Mouse (Mus musculus) neural tube, embryonic 14.5 days (tissue): ENCODE results near the gene Arhgap15. TPM values are rescaled to one million over a fixed set of nuclear protein-coding genes. Genes with fewer than 3 reads are reported as not detected.

Source experiments
- ATAC-seq: fragments of 200-750 bp; cut with Nextera tagmentation; 2 replicates; pipeline ENCODE4 v1.8.0; 2017; ENCODE audit warnings: low read depth, mild to moderate bottlenecking, moderate TSS enrichment, moderate library complexity
- H3K27ac ChIP-seq: fragments of 300-500 bp; sonication (generic); 2 replicates; pipeline ENCODE4 v1.5.1; 2014; ENCODE audit warnings: low read depth, mild to moderate bottlenecking, control low read depth, low read length, moderate library complexity, mixed read lengths
- H3K27me3 ChIP-seq: fragments of 300-500 bp; sonication (generic); 2 replicates; pipeline ENCODE4 v1.6.1; 2014; ENCODE audit warnings: low read length; ENCODE audit not compliant: control insufficient read depth, insufficient read depth
- H3K36me3 ChIP-seq: fragments of 300-500 bp; sonication (generic); 2 replicates; pipeline ENCODE4 v1.6.1; 2014; ENCODE audit warnings: low read length, mixed read lengths; ENCODE audit not compliant: control insufficient read depth, insufficient read depth
- H3K4me1 ChIP-seq: fragments of 300-500 bp; sonication (generic); 2 replicates; pipeline ENCODE4 v1.6.1; 2014; ENCODE audit warnings: low read length; ENCODE audit not compliant: control insufficient read depth, insufficient read depth
- H3K4me2 ChIP-seq: fragments of 300-500 bp; sonication (generic); 2 replicates; pipeline ENCODE4 v1.6.1; 2014; ENCODE audit warnings: mild to moderate bottlenecking, low read depth, low read length, control low read depth
- H3K4me3 ChIP-seq: fragments of 300-500 bp; sonication (generic); 2 replicates; pipeline ENCODE4 v1.5.1; 2014; ENCODE audit warnings: low read depth, low read length, control low read depth, mixed read lengths
- H3K9ac ChIP-seq: fragments of 300-500 bp; sonication (generic); replicated peaks from 2 replicates; pipeline ENCODE4 v1.6.1; 2014; ENCODE audit warnings: low read depth, mild to moderate bottlenecking, control low read depth, low read length, mixed read lengths
- H3K9me3 ChIP-seq: fragments of 300-500 bp; sonication (generic); 2 replicates; pipeline ENCODE4 v1.6.1; 2016; ENCODE audit warnings: low read length; ENCODE audit not compliant: control insufficient read depth
- WGBS: fragments of 180-500 bp; shearing (Covaris S2); extraction: QIAGEN DNeasy Blood & Tissue Kit; methylation state at CpG from one replicate; pipeline ENCODE4 v1.1.7; 2014; 5-methylcytosine and 5-hydroxymethylcytosine counted together
- polyA plus RNA-seq: library from polyadenylated mRNA; unstranded; fragments of >200 nt; fragmentation: Nextera tagmentation; extraction: Ambion mirVana; gene quantifications from 2 replicates; pipeline ENCODE4 v1.2.1, GENCODE M21; 2014

Arhgap15 gene
- polyA plus RNA-seq, 1 experiment from 2014 or later = 3.8 TPM

DNA sequence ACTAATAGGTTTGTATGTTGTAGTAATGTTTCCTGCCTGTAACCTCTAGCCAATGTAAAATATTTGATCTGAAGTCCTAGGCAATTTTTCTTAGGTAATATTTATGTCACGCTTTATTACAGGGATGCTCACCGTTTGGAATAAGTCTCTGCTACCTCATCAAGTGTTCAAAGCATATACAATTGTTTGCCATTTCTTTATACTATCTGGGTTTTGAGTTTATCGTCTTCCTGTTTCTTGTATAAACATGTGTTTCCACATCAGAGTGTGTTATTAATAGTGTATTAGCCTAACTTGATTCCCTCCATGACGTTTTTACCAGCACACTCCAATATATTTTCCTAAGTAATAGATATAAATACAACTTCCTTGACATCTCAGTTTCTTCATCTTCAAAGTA lies 391.8 kb downstream of the Arhgap15 start:
- Histone ChIP-seq H3K9me3 (no peaks in the 10 kb centered on the region), H3K36me3 (no peaks in the 10 kb centered on the region), H3K9ac (no peak overlapping the region), H3K4me2 (no peak overlapping the region), H3K4me3 (no peak overlapping the region), H3K27ac (no peak overlapping the region), H3K27me3 (no peaks in the 10 kb centered on the region), H3K4me1 (no peaks in the 10 kb centered on the region)
- WGBS = 87% methylated on average over 4 of the region's 4 CpGs
- no peak for ATAC-seq

GRCm38 (mm10) chr2:44142152-44142551 lies 393.5 kb downstream of the Arhgap15 start:
- Histone ChIP-seq H3K36me3 (no peaks in the 10 kb centered on the region), H3K27me3 (no peaks in the 10 kb centered on the region), H3K4me1 (no peaks in the 10 kb centered on the region), H3K4me2 (no peak overlapping the region), H3K4me3 (no peak overlapping the region), H3K9me3 (no peaks in the 10 kb centered on the region), H3K9ac (no peak overlapping the region), H3K27ac (no peak overlapping the region)
- WGBS = 89% methylated on average over 9 of the region's 9 CpGs
- no peak for ATAC-seq

- no peak overlapping the region for H3K9ac ChIP-seq
- H3K27me3 ChIP-seq = no peaks in the 10 kb centered on the region
- no peaks in the 10 kb centered on the region for H3K9me3 ChIP-seq
- H3K36me3 ChIP-seq = no peaks in the 10 kb centered on the region
- H3K4me3 ChIP-seq = no peak overlapping the region
- no peak for ATAC-seq
- 93% methylated on average over 5 of the region's 5 CpGs for WGBS
- no peak overlapping the region for H3K4me2 ChIP-seq
- no peak overlapping the region for H3K27ac ChIP-seq
- no peaks in the 10 kb centered on the region for H3K4me1 ChIP-seq
Measured at GRCm38 (mm10) chr2:44142611-44143010, 394.0 kb downstream of the Arhgap15 start.

DNA sequence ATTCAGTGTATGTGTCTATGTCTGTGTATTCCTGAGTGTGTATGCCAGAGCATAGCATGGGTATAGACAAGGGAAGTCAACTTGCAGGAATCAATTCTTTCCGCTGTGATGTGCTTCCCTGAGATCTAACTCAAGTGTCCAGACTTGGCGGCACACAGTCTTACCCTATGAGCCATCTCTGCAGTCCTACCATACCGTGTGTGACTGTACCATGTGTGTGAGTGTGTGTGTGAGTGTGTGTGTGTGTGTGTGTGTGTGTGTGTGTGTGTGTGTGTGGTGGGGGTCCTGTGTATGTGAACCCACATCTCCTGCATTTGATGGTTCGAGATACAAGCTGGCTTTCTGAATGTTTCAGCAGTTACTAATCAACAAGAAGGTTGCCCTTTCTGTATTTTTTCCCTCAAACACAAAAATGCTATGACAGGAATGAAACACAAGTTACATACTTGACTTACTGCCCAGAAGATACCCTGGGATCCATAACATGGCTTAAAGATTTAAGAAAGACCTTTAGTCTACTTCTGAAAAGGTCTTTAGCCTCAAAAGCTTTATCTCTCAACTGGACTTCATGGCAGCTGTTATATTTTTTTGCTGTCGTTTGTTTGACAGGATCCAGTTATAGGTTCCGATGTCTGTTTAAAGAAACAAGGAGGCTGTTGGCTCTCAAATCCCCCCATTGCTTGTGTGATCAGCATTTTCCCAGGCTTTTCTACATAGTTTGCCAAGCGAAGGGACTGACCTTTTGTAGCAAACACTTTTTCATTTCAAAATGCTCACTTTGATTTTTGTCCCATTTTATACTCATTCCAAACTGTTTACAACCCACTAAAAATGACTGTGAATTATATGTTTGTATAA lies 397.7 kb downstream of the Arhgap15 start:
- Histone ChIP-seq H3K9ac (no peak overlapping the region), H3K27ac (no peak overlapping the region), H3K36me3 (no peaks in the 10 kb centered on the region), H3K4me1 (no peaks in the 10 kb centered on the region), H3K4me3 (no peak overlapping the region), H3K4me2 (no peak overlapping the region), H3K27me3 (no peaks in the 10 kb centered on the region), H3K9me3 (no peaks in the 10 kb centered on the region)
- ATAC-seq = no peak
- WGBS = 86% methylated on average over 7 of the region's 7 CpGs

GRCm38 (mm10) chr2:44147486-44147885 lies 398.9 kb downstream of the Arhgap15 start:
- Histone ChIP-seq H3K27me3 (no peaks in the 10 kb centered on the region), H3K4me3 (no peak overlapping the region), H3K4me1 (no peaks in the 10 kb centered on the region), H3K9me3 (no peaks in the 10 kb centered on the region), H3K36me3 (no peaks in the 10 kb centered on the region), H3K9ac (no peak overlapping the region), H3K4me2 (no peak overlapping the region), H3K27ac (no peak overlapping the region)
- ATAC-seq = no peak
- WGBS = 77% methylated on average over 5 of the region's 5 CpGs

DNA sequence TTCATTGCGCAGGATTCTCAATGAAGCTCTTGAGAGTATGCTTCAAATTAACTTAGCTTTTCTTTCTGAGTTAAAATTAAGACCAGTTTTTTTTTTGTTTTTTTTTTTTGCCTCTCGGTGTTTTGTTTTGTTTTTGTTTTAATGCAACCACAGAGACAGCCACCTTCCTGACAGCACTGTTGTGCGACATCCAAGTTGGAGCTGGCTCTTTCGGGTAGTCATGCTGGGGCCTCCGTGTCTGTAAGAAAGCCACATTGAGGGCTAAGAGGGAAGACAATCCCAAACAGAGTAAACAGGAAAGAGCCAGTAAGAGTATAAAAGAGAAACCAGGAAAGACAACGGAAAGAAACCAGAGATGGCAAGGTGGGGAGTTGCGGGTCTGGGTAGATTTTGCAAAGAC lies 399.3 kb downstream of the Arhgap15 start:
- no peaks in the 10 kb centered on the region for H3K9me3 ChIP-seq
- no peak overlapping the region for H3K9ac ChIP-seq
- H3K27me3 ChIP-seq = no peaks in the 10 kb centered on the region
- no peak for ATAC-seq
- WGBS = 60% methylated on average over 7 of the region's 7 CpGs
- no peak overlapping the region for H3K4me3 ChIP-seq
- H3K36me3 ChIP-seq = no peaks in the 10 kb centered on the region
- H3K27ac ChIP-seq = no peak overlapping the region
- no peaks in the 10 kb centered on the region for H3K4me1 ChIP-seq
- no peak overlapping the region for H3K4me2 ChIP-seq

DNA sequence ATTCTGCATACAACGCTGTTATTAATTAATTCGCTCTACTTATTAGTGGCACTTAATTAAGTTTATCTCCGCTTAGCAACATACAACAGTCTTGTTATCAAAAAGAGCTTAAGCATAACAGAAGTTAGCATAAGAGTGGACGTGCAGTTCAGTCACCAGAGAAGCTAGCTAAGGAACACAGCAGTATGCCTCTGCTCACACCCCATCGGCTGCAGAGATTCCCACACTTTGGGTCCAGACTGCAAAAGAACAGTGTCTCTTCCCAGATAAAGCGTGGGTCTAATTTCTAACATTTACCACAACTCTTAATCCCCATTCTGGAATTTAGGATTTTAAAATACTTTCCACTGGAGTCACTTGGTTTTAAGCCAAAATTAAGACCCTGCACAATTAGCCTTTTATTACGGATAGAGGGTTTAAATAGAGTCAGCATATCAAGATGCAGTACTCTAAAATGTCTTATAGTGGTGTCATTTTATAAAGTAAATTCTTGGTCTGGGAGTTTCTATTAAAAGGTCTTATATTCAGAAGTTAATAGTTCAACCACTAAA lies 400.0 kb downstream of the Arhgap15 start:
- Histone ChIP-seq H3K4me1 (no peaks in the 10 kb centered on the region), H3K27me3 (no peaks in the 10 kb centered on the region), H3K9ac (no peak overlapping the region), H3K9me3 (no peaks in the 10 kb centered on the region), H3K4me3 (no peak overlapping the region), H3K27ac (no peak overlapping the region), H3K4me2 (no peak overlapping the region), H3K36me3 (no peaks in the 10 kb centered on the region)
- no peak for ATAC-seq
- WGBS = 78% methylated on average over 7 of the region's 7 CpGs

GRCm38 (mm10) chr2:44152301-44152700 lies 403.7 kb downstream of the Arhgap15 start:
- H3K4me2 ChIP-seq = no peak overlapping the region
- no peaks in the 10 kb centered on the region for H3K36me3 ChIP-seq
- no peak overlapping the region for H3K27ac ChIP-seq
- H3K27me3 ChIP-seq = no peaks in the 10 kb centered on the region
- no peaks in the 10 kb centered on the region for H3K9me3 ChIP-seq
- 83% methylated on average over 1 of the region's 1 CpGs for WGBS
- no peaks in the 10 kb centered on the region for H3K4me1 ChIP-seq
- H3K9ac ChIP-seq = no peak overlapping the region
- no peak overlapping the region for H3K4me3 ChIP-seq
- no peak for ATAC-seq

GRCm38 (mm10) chr2:44160358-44160757 lies 411.7 kb downstream of the Arhgap15 start:
- Histone ChIP-seq H3K9me3 (no peaks in the 10 kb centered on the region), H3K36me3 (no peaks in the 10 kb centered on the region), H3K4me2 (no peak overlapping the region), H3K4me3 (no peak overlapping the region), H3K27me3 (no peaks in the 10 kb centered on the region), H3K27ac (no peak overlapping the region), H3K9ac (no peak overlapping the region), H3K4me1 (no peaks in the 10 kb centered on the region)
- no peak for ATAC-seq
- WGBS = 85% methylated on average over 4 of the region's 4 CpGs
